Mouse (Mus musculus) left cerebral cortex, postnatal 36 days (tissue): Measurements from ENCODE around the gene Lpar5. TPM values are rescaled to one million over a fixed set of nuclear protein-coding genes. Genes with fewer than 3 reads are reported as not detected.
"Not testable (repeated sequence)": the region's sequence is repeated elsewhere in the genome, so short reads cannot be mapped to it uniquely, and the experiment has no call there.

Experiments used
- DNase-seq, 2 experiments: peaks; one replicate each; pipeline ENCODE4 v3.0.0; 2021 to 2022; ENCODE audit warnings: low spot score in 2 of 2, mixed read lengths in 1 of 2
- intact Hi-C: fragments of 180-260 bp; cut with DNase I; formaldehyde crosslinking; loops from one replicate; pipeline ENCODE4 v1.15.1; 2025
- total RNA-seq, 2 experiments: library from RNA; stranded (reverse); gene quantifications; 2 replicates each; pipeline ENCODE4 v1.2.3; 2021

Lpar5 gene
- total RNA-seq: under 1 TPM; 0.48 to 0.84 TPM

DNA sequence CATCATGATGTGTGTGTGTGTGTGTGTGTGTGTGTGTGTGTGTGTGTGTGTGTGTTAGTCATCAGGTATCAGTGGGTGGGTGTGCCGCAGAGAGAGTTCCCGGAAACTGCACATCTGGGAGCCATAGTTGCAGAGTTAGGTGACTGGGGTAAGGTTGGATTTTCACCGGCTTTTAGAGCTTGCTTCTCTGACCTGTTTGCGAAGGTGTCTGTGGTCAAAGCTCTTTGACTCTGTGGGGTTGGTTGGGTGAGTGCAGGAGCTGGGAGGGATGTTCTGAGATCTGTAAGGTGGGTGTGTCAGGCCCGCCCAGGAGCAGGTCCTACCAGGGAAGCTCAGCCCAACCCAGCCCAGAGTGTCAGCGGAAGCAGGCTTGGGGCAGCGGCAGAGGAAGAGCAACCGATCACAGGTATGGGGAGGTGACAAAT lies at the start of gene Lpar5:
TSS of gene Lpar5 (plus strand) at position 350 of the 425 bp plus-strand sequence.
- intact Hi-C loops: no loop called here
- DNase-seq: no peak

DNA sequence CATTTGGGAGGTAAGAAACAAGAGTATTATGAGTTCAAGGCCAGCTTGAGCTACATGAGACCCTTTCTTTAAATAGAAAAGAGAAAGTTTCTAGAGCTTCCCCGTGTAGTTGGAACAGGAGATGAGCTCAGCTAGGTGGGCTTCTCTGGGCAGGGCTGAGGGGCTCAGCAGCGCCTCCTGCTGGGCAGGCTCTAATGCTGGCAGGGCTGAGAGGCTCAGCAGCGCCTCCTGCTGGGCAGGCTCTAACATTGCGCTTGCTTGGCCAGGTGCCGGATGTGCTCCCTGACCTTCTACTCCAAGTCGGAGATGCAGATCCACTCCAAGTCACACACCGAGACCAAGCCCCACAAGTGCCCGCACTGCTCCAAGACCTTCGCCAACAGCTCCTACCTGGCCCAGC lies 37.2 kb upstream of the Lpar5 start:
- DNase-seq, intact Hi-C loops: not testable (repeated sequence)

DNA sequence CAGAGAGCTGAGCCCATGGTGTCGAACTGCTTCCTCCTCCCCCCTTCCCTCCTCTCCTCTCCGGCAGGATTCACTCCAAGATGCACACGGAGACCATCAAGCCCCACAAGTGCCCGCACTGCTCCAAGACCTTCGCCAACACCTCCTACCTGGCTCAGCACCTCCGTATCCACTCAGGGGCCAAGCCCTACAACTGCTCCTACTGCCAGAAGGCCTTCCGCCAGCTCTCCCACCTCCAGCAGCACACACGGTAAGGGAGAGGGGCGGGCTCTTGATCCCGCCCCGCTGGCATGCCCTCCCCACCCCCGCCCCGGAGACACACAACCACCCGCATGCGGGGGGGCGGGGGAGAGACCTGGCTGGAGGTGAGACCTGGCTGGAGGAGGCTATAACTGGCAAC lies 36.1 kb upstream of the Lpar5 start:
- intact Hi-C loops: no loop called here

DNA sequence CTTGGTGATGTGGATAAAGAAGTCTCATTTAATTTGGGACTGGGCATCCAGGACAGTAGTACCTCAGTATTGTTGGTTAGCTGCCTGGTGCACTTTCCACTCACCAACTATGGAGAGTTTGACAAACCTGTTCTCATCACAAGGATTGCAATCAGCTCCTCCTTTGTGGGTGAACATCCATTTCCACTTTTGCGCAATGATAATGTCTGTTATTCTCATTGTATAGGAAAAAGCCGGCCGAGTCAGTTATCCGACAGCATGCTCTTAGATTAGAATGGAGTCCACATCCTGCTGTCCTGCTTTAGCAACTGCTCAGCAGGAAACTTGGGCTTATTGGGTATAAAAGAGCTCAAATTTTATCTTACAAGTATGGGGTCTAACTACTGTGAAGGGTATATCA lies 29.1 kb upstream of the Lpar5 start:
- DNase-seq: no peak
- intact Hi-C loops: loop anchor here (1.0 kb wide), 1 partner anchor 29 kb away; the partner anchor contains the start of gene Zfp384

More for the DNA sequence above, 36.1 kb upstream of the Lpar5 start:
- DNase-seq: no peak

GRCm38 (mm10) chr6:125039131-125039530 lies 28.6 kb upstream of the Lpar5 start:
- intact Hi-C loops: loop anchor here (1.0 kb wide), 1 partner anchor 30 kb away; the partner anchor contains the start of gene Zfp384
- no peak for DNase-seq

- DNase-seq: peak; percentile 84 to 88
- intact Hi-C loops: loop anchor here (1.0 kb wide), 1 partner anchor 30 kb away; the partner anchor contains the start of gene Zfp384
Measured at GRCm38 (mm10) chr6:125039533-125040153, 28.1 kb upstream of the Lpar5 start, which contains the start of gene Ing4. Gene Ing4, plus strand, starts transcription at chr6:125039760.

- no peak for DNase-seq
- intact Hi-C loops: no loop called here
Measured at GRCm38 (mm10) chr6:125040221-125040620, 27.5 kb upstream of the Lpar5 start.

DNA sequence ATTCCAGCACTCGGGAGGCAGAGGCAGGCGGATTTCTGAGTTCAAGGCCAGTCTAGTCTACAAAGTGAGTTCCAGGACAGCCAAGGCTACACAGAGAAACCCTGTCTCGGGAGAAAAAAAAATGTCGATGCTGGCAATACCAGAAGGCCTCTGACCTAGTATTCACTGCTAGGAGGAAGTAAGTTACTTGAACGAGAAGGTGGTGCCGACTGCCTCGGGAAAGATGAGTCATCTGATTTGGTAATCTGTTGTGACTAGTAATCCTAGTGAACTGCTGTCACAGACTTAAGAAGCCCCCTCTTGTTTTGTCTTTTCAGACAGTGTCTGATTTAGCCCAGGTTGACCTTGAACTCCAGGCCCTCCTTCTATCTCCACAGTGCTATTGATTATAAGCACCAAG lies 26.7 kb upstream of the Lpar5 start:
- DNase-seq: no peak
- intact Hi-C loops: no loop called here

- DNase-seq: no peak
- intact Hi-C loops: no loop called here
Measured at GRCm38 (mm10) chr6:125042081-125042480, 25.6 kb upstream of the Lpar5 start.

DNA sequence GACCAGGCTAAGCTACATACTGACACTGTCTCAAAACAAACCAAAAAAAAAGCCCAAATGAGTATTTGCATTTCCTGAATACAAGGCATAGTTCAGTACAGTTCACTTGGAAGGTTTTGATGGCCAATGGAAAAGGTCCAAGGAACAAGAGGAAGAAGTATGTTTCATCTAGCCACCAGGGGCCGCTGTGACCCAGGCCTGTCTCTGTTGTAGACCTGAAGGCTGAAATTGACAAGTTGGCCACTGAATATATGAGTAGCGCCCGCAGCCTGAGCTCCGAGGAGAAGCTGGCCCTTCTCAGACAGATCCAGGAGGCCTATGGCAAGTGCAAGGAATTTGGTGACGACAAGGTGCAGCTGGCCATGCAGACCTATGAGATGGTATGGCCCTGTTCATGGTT lies 21.0 kb upstream of the Lpar5 start:
- intact Hi-C loops: loop anchor here (2.0 kb wide), 1 partner anchor 38 kb away; no protein-coding TSS in a partner anchor
- peak; percentile 57 to 70 for DNase-seq

GRCm38 (mm10) chr6:125049678-125050077 lies 18.0 kb upstream of the Lpar5 start, which contains the start of gene Acrbp:
Gene Acrbp, plus strand, starts transcription at chr6:125049689.
- DNase-seq: no peak
- intact Hi-C loops: no loop called here

DNA sequence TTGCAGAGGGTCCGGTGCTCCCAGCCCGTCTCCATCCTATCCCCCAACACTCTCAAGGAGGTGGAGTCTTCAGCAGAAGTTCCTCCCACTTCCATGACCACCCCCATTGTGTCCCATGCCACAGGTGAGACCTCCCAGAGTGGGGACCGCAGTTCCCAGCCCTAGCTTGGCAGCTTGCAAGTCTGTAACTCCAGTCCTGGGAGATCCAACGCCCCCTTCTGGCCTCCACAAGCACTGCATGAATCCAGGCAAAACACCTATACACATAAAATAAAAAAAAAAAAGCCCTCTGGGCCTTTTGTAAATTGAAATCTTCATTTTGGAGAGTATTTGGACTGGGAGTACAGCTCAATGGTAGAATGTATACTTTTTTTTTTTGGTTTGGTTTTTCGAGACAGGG lies 16.5 kb upstream of the Lpar5 start:
- DNase-seq: no peak
- intact Hi-C loops: no loop called here

DNA sequence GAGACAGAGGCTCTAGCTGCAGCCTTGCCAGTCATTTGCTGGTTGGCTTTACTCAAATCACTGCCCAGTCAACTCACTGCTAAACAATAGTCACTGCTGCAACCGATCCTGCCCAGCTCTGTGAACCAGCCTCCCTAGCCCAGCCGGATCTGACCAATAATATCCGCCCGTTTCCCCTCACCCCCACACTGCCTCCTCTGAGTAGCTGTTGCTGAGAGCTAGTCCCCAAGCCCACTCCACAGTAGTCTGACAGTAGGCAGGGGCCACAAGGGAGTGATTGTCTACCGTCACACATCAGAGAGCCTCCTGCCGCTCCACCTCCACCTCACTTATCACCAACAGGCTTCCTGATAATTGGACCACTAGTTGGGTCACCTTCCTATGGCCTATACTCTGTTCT lies 6.2 kb upstream of the Lpar5 start:
- intact Hi-C loops: no loop called here
- DNase-seq: no peak

DNA sequence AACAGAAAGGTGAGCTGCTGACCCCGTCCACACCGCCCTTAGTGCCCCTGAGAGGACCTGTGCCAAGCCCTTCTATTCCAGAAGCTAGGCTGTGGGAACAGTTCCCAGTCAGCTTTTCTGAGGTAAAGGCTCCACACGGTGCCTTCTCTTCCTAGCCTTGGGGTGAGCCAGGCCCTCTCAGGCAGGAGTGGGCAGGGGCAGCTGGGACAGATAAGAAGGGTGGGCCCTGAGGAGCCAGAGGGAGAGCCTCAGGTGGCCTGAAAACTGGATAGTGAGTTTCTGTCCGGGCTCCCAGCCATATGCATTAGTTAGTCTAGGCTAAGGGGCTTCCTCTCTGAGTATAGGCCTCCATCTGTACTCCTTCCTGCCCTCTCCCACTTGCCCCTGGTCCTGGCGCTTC lies 5.2 kb upstream of the Lpar5 start:
- DNase-seq: no peak
- intact Hi-C loops: no loop called here

DNA sequence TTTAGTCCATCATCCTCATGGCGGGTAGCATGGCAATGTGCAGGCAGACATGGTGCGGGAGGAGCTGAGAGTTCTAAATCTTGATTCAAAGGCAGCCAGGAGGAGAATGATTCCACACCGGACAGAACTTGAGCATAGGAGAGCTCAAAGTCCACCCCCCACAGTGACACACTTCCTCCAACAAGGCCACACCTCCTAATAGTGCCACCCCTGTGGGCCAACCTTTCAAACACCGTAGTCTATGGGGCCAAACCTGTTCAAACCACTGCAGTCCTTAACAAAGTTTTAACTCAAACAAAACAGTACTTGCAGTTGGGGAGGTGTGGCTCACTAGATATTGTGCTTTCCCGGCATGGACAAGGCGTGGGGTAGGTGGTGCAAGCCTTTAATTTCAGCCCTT lies 3.8 kb upstream of the Lpar5 start:
- no peak for DNase-seq
- intact Hi-C loops: no loop called here

GRCm38 (mm10) chr6:125065223-125065622 lies 2.5 kb upstream of the Lpar5 start:
- intact Hi-C loops, DNase-seq: not testable (repeated sequence)

DNA sequence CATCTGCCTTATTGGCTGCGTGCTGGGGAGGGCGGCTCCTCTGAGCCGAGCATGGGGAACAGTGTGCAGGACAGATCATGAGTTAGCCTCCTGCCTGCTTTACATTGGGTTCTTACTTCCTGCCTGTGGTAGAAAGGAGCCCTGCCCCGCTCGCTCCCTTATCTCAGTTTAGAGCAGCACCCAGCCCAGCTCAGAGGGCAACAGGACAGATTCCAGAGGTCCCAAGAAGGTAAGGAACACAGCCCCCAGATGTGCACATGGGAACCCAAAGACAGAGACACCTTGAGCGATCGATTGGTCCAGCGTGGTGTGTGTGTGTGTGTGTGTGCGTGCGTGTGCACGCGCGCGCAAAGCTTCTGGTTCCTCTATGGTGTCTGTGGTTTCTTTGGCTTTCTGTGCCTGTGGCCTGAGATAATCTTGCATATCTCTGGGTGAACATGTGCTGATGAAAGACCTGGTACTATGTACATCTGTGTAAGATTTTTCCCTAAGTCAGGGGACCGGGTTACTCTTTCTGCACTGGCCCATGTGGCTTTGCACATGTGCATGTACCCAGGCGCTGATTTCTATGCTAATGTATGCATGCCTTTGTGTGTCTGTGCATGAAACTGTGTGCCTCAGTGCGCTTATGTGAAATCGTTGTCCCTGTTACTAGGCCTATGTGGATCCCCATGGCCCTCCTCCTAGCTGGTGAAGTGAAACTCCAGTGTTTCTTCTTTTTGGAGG lies 3.6 kb downstream of the Lpar5 start:
- intact Hi-C loops: no loop called here
- no peak for DNase-seq

GRCm38 (mm10) chr6:125071896-125072279 lies 4.2 kb downstream of the Lpar5 start:
- DNase-seq: peak; percentile 47 to 50
- intact Hi-C loops: no loop called here

- intact Hi-C loops: no loop called here
Measured at GRCm38 (mm10) chr6:125073825-125074224, 6.1 kb downstream of the Lpar5 start.

GRCm38 (mm10) chr6:125081394-125081793 lies 13.7 kb downstream of the Lpar5 start:
- intact Hi-C loops: loop anchor here (5.0 to 10.0 kb wide), 3 partner anchors 77 to 227 kb away; partner anchors contain the start of genes Mlf2, P3h3 and Zfp384
- no peak for DNase-seq

More at GRCm38 (mm10) chr6:125073825-125074224, 6.1 kb downstream of the Lpar5 start:
- no peak for DNase-seq
